Mouse (Mus musculus) liver, postnatal 0 days (tissue): Measurements from ENCODE around the gene Noxo1.

ENCODE experiments used
- CTCF ChIP-seq: sonication (generic); IDR thresholded peaks from 2 replicates; pipeline ENCODE4 v1.5.1; 2016; ENCODE audit warnings: antibody characterized with exemption, low read depth
- EP300 ChIP-seq: IDR thresholded peaks from 2 replicates; pipeline ENCODE4 v1.6.1; 2016; ENCODE audit warnings: antibody characterized with exemption, low read depth, mild to moderate bottlenecking

DNA sequence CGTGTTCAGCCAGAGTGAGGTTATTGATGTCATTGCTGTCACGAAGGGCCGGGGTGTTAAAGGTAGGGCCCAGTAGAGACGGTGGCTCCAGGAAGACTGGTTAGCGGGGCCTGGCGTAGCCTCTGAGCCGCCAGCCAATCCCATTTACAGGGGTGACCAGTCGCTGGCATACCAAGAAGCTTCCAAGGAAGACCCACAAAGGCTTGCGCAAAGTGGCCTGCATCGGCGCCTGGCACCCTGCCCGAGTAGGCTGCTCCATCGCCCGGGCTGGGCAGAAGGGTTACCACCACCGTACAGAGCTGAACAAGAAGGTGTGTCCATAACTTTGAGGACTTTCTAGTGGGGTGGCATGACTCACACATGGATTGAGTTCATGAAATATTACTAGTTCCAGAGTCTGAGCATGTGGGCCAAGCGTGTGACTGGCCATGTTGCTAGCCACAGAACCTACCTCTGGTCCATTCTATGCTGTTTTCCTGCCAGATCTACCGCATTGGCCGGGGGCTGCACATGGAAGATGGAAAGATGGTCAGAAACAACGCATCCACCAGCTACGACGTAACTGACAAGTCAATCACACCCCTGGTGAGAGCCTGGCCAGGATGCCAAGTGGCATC, 37.5 kb downstream of the Noxo1 start:
- TF ChIP-seq CTCF (no peak), EP300 (no peak)
